Mouse (Mus musculus): ENCODE data around the gene Mtmr10. TPM values are rescaled to one million over a fixed set of nuclear protein-coding genes. Genes with fewer than 3 reads are reported as not detected.

Mtmr10 gene
- polyA plus RNA-seq, 1 experiment from 2014 or later = 11.4 TPM

DNA sequence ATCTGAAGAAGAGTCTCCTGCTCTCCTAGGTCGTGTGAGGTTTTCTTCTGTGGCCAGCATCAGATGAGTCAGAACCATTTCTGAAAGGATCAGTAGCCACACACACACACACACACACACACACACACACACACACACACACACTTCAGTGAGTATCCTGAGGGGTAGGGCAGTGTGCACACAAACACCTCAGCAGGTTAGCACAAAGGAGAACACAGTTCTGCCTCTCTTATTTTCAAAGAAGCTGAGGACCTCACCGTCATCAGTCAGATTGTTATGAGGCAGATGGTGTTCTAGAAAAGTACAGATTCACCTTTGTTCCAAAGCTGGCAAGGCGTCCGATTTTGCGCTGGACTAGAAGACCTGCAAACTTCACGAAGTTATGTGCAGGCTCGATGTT is 22.8 kb downstream of the Mtmr10 start:
- no peaks in the 10 kb centered on the region for H3K9me3 ChIP-seq
- H3K4me3 ChIP-seq = no peak overlapping the region
- no peaks in the 10 kb centered on the region for H3K27me3 ChIP-seq (replicated peaks; ENCODE audit: low read depth, poor library complexity, severe bottlenecking)
- no peak overlapping the region for H3K27ac ChIP-seq (replicated peaks)
- DNase-seq (ENCODE audit: low spot score) = no peak
- 91% methylated on average over 7 of the region's 7 CpGs for WGBS
- H3K36me3 ChIP-seq (replicated peaks) = peaks cover 37% of the 10 kb centered on the region
- H3K4me1 ChIP-seq = no peaks in the 10 kb centered on the region

DNA sequence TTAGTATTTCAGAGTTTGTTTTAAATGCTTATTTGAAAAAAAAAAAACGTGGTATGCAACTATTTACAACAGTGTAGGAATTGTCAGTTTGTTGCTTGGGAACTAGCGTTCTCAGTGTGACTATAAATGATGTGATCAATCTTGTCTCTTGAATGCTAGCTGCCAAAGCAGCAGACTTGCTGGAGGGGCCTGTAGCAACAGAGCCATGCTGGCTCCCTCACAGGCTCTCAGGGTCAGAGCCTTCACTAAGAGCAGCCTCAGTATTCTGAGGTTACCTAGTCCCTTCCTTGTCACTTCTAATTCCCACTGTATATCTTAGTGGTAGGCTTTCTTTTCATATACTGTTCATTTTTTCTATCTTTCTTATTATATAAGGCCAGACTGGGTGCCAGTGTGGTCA is 23.3 kb downstream of the Mtmr10 start:
- WGBS = 77% methylated on average over 2 of the region's 2 CpGs
- Histone ChIP-seq H3K4me3 (no peak overlapping the region), H3K36me3 (replicated peaks) (peaks cover 39% of the 10 kb centered on the region), H3K9me3 (no peaks in the 10 kb centered on the region), H3K27me3 (replicated peaks; ENCODE audit: low read depth, poor library complexity, severe bottlenecking) (no peaks in the 10 kb centered on the region), H3K4me1 (no peaks in the 10 kb centered on the region), H3K27ac (replicated peaks) (no peak overlapping the region)
- DNase-seq (ENCODE audit: low spot score) = no peak

- Histone ChIP-seq H3K36me3 (replicated peaks) (peaks cover 52% of the 10 kb centered on the region), H3K9me3 (no peaks in the 10 kb centered on the region), H3K4me3 (no peak overlapping the region), H3K4me1 (no peaks in the 10 kb centered on the region), H3K27ac (replicated peaks) (no peak overlapping the region), H3K27me3 (replicated peaks; ENCODE audit: low read depth, poor library complexity, severe bottlenecking) (no peaks in the 10 kb centered on the region)
- DNase-seq (ENCODE audit: low spot score) = no peak
- WGBS = 94% methylated on average over 7 of the region's 7 CpGs
Observed at GRCm38 (mm10) chr7:64312811-64313210, 25.4 kb downstream of the Mtmr10 start.

DNA sequence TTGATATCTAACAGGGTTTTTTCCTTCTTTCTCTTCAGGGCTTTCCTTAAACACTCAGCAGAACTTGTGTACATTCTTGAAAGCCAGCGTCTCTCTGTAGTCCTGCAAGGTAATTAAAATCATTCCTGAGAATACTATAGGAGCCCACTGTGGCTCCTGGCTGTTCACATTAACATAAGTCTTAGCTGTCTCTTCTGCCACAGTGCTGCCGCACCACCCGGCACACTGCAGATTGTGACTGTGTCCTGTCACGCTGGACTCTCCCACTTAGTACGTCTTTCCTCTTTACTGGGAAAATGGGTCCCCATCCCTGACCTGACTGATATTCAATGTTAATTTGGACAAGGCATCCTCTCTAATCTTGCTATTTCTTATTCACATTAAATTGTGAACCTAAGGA is 33.7 kb downstream of the Mtmr10 start:
- Histone ChIP-seq H3K4me3 (no peak overlapping the region), H3K27ac (replicated peaks) (no peak overlapping the region), H3K27me3 (replicated peaks; ENCODE audit: low read depth, poor library complexity, severe bottlenecking) (no peaks in the 10 kb centered on the region), H3K9me3 (no peaks in the 10 kb centered on the region), H3K36me3 (replicated peaks) (peaks cover 62% of the 10 kb centered on the region), H3K4me1 (no peaks in the 10 kb centered on the region)
- WGBS = 78% methylated on average over 5 of the region's 5 CpGs
- DNase-seq (ENCODE audit: low spot score) = no peak

- 59% methylated on average over 4 of the region's 4 CpGs for WGBS
- Histone ChIP-seq H3K36me3 (replicated peaks) (peaks cover 59% of the 10 kb centered on the region), H3K9me3 (no peaks in the 10 kb centered on the region), H3K4me1 (no peaks in the 10 kb centered on the region), H3K27me3 (replicated peaks; ENCODE audit: low read depth, poor library complexity, severe bottlenecking) (no peaks in the 10 kb centered on the region), H3K4me3 (no peak overlapping the region), H3K27ac (replicated peaks) (no peak overlapping the region)
- no peak for DNase-seq (ENCODE audit: low spot score)
Observed at GRCm38 (mm10) chr7:64321658-64322057, 34.2 kb downstream of the Mtmr10 start.

- Histone ChIP-seq H3K27ac (replicated peaks) (no peak overlapping the region), H3K36me3 (replicated peaks) (peaks cover 42% of the 10 kb centered on the region), H3K4me3 (no peak overlapping the region), H3K27me3 (replicated peaks; ENCODE audit: low read depth, poor library complexity, severe bottlenecking) (no peaks in the 10 kb centered on the region), H3K9me3 (no peaks in the 10 kb centered on the region), H3K4me1 (no peaks in the 10 kb centered on the region)
- 19% methylated on average over 1 of the region's 1 CpGs for WGBS
- peak; percentile 81 for DNase-seq (ENCODE audit: low spot score)
Observed at GRCm38 (mm10) chr7:64326892-64327291, 39.4 kb downstream of the Mtmr10 start.

GRCm38 (mm10) chr7:64327486-64327885 is 40.0 kb downstream of the Mtmr10 start:
- 89% methylated on average over 4 of the region's 4 CpGs for WGBS
- Histone ChIP-seq H3K9me3 (no peaks in the 10 kb centered on the region), H3K36me3 (replicated peaks) (peaks cover 38% of the 10 kb centered on the region), H3K4me1 (no peaks in the 10 kb centered on the region), H3K27me3 (replicated peaks; ENCODE audit: low read depth, poor library complexity, severe bottlenecking) (no peaks in the 10 kb centered on the region), H3K27ac (replicated peaks) (no peak overlapping the region), H3K4me3 (no peak overlapping the region)
- DNase-seq (ENCODE audit: low spot score) = no peak

DNA sequence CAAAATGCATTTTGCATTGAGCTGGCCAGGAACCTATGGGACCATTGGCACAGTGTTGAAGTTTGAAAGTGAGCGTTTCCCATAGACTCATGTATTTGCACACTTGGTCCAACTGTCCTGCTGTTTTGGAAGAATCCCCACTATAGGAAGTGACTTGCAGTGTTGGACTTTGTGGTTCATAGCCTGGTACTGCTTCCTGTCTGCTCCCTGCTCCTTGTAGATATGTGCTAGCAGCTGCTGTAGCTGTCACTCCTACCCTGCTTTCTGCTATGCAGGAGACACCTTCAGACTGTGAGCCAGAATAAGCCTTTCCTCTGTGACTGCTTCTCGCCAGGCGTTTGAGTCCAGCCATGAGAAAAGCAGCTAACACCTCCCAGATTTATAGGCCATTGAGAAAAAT is 43.9 kb downstream of the Mtmr10 start:
- H3K9me3 ChIP-seq = no peaks in the 10 kb centered on the region
- no peaks in the 10 kb centered on the region for H3K4me1 ChIP-seq
- peaks cover 66% of the 10 kb centered on the region for H3K36me3 ChIP-seq (replicated peaks)
- DNase-seq (ENCODE audit: low spot score) = no peak
- WGBS = 93% methylated on average over 3 of the region's 3 CpGs
- no peak overlapping the region for H3K27ac ChIP-seq (replicated peaks)
- no peaks in the 10 kb centered on the region for H3K27me3 ChIP-seq (replicated peaks; ENCODE audit: low read depth, poor library complexity, severe bottlenecking)
- no peak overlapping the region for H3K4me3 ChIP-seq

DNA sequence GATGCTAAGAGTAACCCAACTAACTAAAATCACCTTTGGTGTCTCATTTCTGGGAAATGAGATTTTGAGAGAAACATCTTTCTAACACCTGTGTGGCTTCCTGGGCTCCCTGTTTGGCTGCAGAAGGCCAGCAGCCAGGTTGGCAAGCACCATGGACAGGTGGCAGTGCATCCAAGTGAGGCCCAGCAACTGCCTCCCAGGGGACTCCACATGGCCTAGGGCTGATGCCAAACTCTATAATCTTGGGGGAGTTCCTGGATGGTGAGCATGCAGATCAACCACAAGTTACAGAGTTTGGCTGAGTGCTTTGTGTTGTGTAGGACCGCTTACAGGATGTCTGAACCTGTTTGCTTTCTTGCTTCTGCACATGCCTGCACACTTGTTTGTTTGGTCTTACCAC is 45.2 kb downstream of the Mtmr10 start:
- Histone ChIP-seq H3K27ac (replicated peaks) (no peak overlapping the region), H3K9me3 (no peaks in the 10 kb centered on the region), H3K27me3 (replicated peaks; ENCODE audit: low read depth, poor library complexity, severe bottlenecking) (no peaks in the 10 kb centered on the region), H3K36me3 (replicated peaks) (peaks cover 72% of the 10 kb centered on the region), H3K4me3 (no peak overlapping the region), H3K4me1 (no peaks in the 10 kb centered on the region)
- no peak for DNase-seq (ENCODE audit: low spot score)
- WGBS = 92% methylated on average over 1 of the region's 1 CpGs

- Histone ChIP-seq H3K36me3 (replicated peaks) (peaks cover 59% of the 10 kb centered on the region), H3K27me3 (replicated peaks; ENCODE audit: low read depth, poor library complexity, severe bottlenecking) (no peaks in the 10 kb centered on the region), H3K4me3 (no peak overlapping the region), H3K9me3 (no peaks in the 10 kb centered on the region), H3K27ac (replicated peaks) (no peak overlapping the region), H3K4me1 (no peaks in the 10 kb centered on the region)
- DNase-seq (ENCODE audit: low spot score) = no peak
- WGBS = 82% methylated on average over 1 of the region's 1 CpGs
Observed at GRCm38 (mm10) chr7:64347813-64348212, 60.4 kb downstream of the Mtmr10 start.

DNA sequence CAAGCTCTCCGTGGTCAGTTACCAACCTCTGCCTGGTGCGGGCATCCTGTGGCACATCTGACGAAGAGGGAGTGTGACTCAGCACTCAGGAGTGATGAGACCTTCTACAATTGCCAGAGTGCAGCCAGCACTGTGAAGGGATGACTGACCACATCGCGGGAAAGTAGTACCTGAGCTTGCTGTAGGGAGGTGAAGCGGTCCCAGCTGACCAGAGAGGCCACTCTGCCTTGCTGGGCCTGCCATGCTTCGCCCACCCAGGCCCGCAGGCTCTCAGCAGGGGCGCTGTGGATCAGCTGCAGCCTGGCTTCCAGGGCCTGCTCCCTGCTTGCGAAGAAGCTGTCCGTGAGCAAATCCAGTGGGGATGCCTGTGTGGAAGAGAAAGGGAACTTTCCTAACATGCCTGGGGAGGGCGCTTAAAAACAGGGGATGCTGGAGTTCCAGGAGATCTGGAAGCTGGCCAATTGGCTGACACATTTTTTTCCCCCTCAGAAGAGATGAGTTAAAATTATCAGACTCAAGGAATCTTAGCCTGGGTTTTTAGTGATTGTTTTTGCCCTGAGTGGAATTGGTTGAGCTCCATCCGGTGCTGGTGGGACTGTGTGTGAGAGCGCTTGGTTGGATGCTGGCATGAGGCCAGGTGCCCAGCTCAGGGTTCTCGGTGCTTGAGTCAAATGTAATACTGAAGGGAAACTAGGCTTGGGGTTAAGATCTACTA is 61.9 kb downstream of the Mtmr10 start:
- Histone ChIP-seq H3K9me3 (no peaks in the 10 kb centered on the region), H3K4me3 (no peak overlapping the region), H3K4me1 (no peaks in the 10 kb centered on the region), H3K36me3 (replicated peaks) (peaks cover 74% of the 10 kb centered on the region), H3K27me3 (replicated peaks; ENCODE audit: low read depth, poor library complexity, severe bottlenecking) (no peaks in the 10 kb centered on the region), H3K27ac (replicated peaks) (no peak overlapping the region)
- DNase-seq (ENCODE audit: low spot score) = no peak
- WGBS = 90% methylated on average over 15 of the region's 15 CpGs

- Histone ChIP-seq H3K9me3 (no peaks in the 10 kb centered on the region), H3K27ac (replicated peaks) (no peak overlapping the region), H3K4me1 (no peaks in the 10 kb centered on the region), H3K36me3 (replicated peaks) (peaks cover 75% of the 10 kb centered on the region), H3K27me3 (replicated peaks; ENCODE audit: low read depth, poor library complexity, severe bottlenecking) (no peaks in the 10 kb centered on the region), H3K4me3 (no peak overlapping the region)
- 81% methylated on average over 4 of the region's 4 CpGs for WGBS
- no peak for DNase-seq (ENCODE audit: low spot score)
Observed at GRCm38 (mm10) chr7:64351087-64351486, 63.6 kb downstream of the Mtmr10 start.

DNA sequence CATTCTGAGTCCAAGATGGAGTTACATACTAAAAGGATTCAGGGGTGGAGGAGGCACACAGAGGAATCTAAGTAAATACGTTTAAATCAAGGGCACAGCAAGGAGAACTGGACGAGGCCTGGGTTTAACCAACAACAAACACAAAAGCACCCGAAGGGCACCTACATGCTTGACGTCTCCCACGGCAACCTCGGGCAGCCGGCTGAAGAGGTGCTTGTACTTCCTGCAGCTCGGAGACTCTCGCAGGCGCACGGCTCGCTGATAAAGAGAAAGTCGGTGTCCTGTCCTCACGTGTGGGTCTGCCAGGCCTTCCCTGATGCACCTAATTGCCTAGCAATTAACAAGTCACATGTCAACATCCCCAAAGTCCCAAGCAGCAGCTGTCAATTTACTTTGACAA is 66.8 kb downstream of the Mtmr10 start:
- H3K4me3 ChIP-seq = no peak overlapping the region
- 68% methylated on average over 14 of the region's 14 CpGs for WGBS
- no peak for DNase-seq (ENCODE audit: low spot score)
- H3K27ac ChIP-seq (replicated peaks) = no peak overlapping the region
- H3K27me3 ChIP-seq (replicated peaks; ENCODE audit: low read depth, poor library complexity, severe bottlenecking) = no peaks in the 10 kb centered on the region
- no peaks in the 10 kb centered on the region for H3K4me1 ChIP-seq
- H3K36me3 ChIP-seq (replicated peaks) = peaks cover 74% of the 10 kb centered on the region
- no peaks in the 10 kb centered on the region for H3K9me3 ChIP-seq

All from embryonic facial prominence, embryonic 10.5 days (tissue).